Mouse (Mus musculus) midbrain, embryonic 16.5 days (tissue): ENCODE data around the gene Zranb3. TPM values are rescaled to one million over a fixed set of nuclear protein-coding genes. Genes with fewer than 3 reads are reported as not detected.
"Not testable (repeated sequence)": the region's sequence is repeated elsewhere in the genome, so short reads cannot be mapped to it uniquely, and the experiment has no call there.

Source experiments
- ATAC-seq: fragments of 200-750 bp; cut with Nextera tagmentation; 2 replicates; pipeline ENCODE4 v1.8.0; 2017; ENCODE audit warnings: moderate TSS enrichment
- H3K27ac ChIP-seq: fragments of 300-500 bp; sonication (generic); 2 replicates; pipeline ENCODE4 v1.5.1; 2014; ENCODE audit warnings: mild to moderate bottlenecking, low read length, mixed read lengths
- H3K27me3 ChIP-seq: fragments of 300-500 bp; sonication (generic); 2 replicates; pipeline ENCODE4 v1.6.1; 2014; ENCODE audit warnings: low read depth, low read length, mixed read lengths; ENCODE audit not compliant: control insufficient read depth, insufficient read depth
- H3K36me3 ChIP-seq: fragments of 300-500 bp; sonication (generic); 2 replicates; pipeline ENCODE4 v1.6.1; 2014; ENCODE audit warnings: mild to moderate bottlenecking, low read length, moderate library complexity, mixed read lengths; ENCODE audit not compliant: control insufficient read depth, insufficient read depth
- H3K4me1 ChIP-seq: fragments of 300-500 bp; sonication (generic); 2 replicates; pipeline ENCODE4 v1.6.1; 2014; ENCODE audit warnings: mild to moderate bottlenecking, low read length, mixed read lengths; ENCODE audit not compliant: control insufficient read depth, insufficient read depth
- H3K4me2 ChIP-seq: fragments of 300-500 bp; sonication (generic); 2 replicates; pipeline ENCODE4 v1.6.1; 2014; ENCODE audit warnings: mild to moderate bottlenecking, low read length, mixed read lengths
- H3K4me3 ChIP-seq: fragments of 300-500 bp; sonication (generic); 2 replicates; pipeline ENCODE4 v1.5.1; 2014; ENCODE audit warnings: low read depth, mild to moderate bottlenecking, low read length, moderate library complexity, mixed read lengths
- H3K9ac ChIP-seq: fragments of 300-500 bp; sonication (generic); 2 replicates; pipeline ENCODE4 v1.6.1; 2014; ENCODE audit warnings: low read depth, low read length, mixed read lengths
- H3K9me3 ChIP-seq: fragments of 300-500 bp; sonication (generic); replicated peaks from 2 replicates; pipeline ENCODE4 v1.6.1; 2014; ENCODE audit warnings: mild to moderate bottlenecking, low read length, mixed read lengths; ENCODE audit not compliant: control insufficient read depth, poor library complexity, severe bottlenecking
- WGBS: fragments of 180-500 bp; shearing (Covaris S2); extraction: QIAGEN DNeasy Blood & Tissue Kit; methylation state at CpG from one replicate; pipeline ENCODE4 v1.1.7; 2014; 5-methylcytosine and 5-hydroxymethylcytosine counted together
- polyA plus RNA-seq: library from polyadenylated mRNA; unstranded; fragments of >200 nt; fragmentation: Nextera tagmentation; extraction: Ambion mirVana; gene quantifications from 2 replicates; pipeline ENCODE4 v1.2.1, GENCODE M21; 2015

The Zranb3 gene
- polyA plus RNA-seq, 1 experiment from 2014 or later: 3.4 TPM

DNA sequence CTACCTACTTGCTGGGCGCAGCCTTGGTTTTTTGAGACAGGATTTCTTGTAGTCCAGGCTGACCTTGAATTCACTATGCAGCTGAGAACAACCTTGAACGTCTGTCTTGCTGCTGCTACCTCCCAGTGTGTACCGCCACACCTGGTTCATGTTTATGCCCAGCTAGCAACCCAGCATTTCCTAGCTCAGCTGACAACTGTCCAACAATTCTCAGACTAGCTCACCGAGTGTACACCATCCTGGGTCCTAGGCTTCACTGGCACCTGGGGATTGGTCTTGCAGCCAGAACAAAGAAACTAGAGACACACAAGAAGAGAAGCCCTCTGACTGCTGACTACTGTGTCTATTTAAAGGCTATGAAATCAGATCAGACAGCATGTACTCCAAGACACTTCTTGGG is 132.0 kb downstream of the Zranb3 start:
- ATAC-seq: no peak
- H3K4me1 ChIP-seq: no peaks in the 10 kb centered on the region
- H3K36me3 ChIP-seq: no peaks in the 10 kb centered on the region
- H3K27me3 ChIP-seq: no peaks in the 10 kb centered on the region
- no peak overlapping the region for H3K4me2 ChIP-seq
- 92% methylated on average over 4 of the region's 4 CpGs for WGBS
- no peaks in the 10 kb centered on the region for H3K9me3 ChIP-seq
- H3K27ac ChIP-seq: no peak overlapping the region
- H3K4me3 ChIP-seq: no peak overlapping the region
- H3K9ac ChIP-seq: no peak overlapping the region

DNA sequence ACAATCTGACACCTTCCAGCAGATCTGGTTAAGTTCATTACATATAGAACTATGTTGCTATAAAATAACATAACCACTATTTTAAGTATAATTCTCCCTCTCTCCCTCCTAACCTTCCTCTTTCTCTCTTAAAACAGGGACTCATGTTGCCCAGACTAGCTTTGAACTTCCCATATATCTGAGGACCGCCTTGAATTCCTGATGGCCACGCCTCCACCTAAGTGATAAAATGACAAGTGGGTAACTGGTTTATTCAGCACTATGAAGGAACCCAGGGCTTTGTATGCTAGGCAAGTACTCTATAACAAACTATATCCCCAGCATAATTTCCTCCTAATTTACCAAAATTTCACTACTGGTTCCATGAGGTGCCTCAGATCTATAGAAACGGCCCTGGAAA is 139.5 kb downstream of the Zranb3 start:
- Histone ChIP-seq H3K9ac (no peak overlapping the region), H3K4me3 (no peak overlapping the region), H3K27ac (no peak overlapping the region), H3K36me3 (no peaks in the 10 kb centered on the region), H3K4me1 (peaks cover 15% of the 10 kb centered on the region), H3K27me3 (no peaks in the 10 kb centered on the region), H3K9me3 (no peaks in the 10 kb centered on the region), H3K4me2 (no peak overlapping the region)
- ATAC-seq: no peak
- WGBS: 92% methylated on average over 3 of the region's 3 CpGs

DNA sequence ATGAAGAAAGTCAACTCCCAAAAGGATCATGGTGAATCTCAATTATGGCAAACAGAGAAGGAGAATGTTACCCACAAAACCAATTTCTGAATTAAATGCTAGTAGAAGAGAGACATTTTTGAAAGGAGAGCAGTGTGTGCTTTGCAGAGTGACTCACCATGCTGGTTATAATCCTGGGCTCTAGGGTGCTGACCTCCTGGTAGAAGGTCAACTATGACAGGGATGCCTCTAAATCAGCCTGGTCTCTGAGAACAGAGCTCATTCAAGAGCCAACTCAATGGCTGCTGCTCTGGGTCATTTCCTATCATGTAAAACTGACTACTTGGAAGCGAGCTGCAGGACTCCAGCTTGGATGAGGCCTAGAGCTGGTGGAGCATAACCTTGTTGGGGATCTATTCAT is 141.7 kb downstream of the Zranb3 start:
- H3K9me3 ChIP-seq: no peaks in the 10 kb centered on the region
- no peak for ATAC-seq

DNA sequence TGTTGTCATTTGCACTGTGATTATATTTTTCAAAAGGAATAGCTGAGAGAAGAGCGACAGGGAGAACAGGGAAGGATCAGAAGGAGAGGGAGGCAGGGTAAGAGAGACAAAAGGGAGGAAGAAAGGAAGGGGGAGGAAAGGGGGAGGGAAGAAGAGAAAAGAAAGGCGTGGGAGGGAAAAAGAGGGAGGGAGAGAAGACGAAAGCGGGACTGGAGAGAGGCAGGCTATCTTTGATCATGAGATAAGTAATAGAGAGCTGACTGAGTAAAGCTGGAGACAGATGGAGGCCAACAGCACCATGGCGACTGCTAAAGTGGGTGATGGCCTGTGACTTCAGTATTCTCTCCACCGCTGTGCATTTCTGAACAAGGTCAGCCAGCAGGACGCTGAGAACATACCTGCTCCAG is 143.5 kb downstream of the Zranb3 start:
- Histone ChIP-seq H3K4me3 (no peak overlapping the region), H3K9me3 (no peaks in the 10 kb centered on the region), H3K4me1 (peaks cover 15% of the 10 kb centered on the region), H3K27ac (peak overlapping the region; percentile 73), H3K4me2 (peak overlapping the region; percentile 36), H3K36me3 (no peaks in the 10 kb centered on the region), H3K27me3 (no peaks in the 10 kb centered on the region), H3K9ac (peak overlapping the region; percentile 33; the same call in 1 of the 2 replicates)
- 6% methylated on average over 7 of the region's 7 CpGs for WGBS
- ATAC-seq: peak; percentile 75

More for the DNA sequence above, 141.7 kb downstream of the Zranb3 start:
- H3K27me3 ChIP-seq: no peaks in the 10 kb centered on the region
- H3K9ac ChIP-seq: no peak overlapping the region
- peaks cover 15% of the 10 kb centered on the region for H3K4me1 ChIP-seq
- H3K4me2 ChIP-seq: no peak overlapping the region
- H3K36me3 ChIP-seq: no peaks in the 10 kb centered on the region
- WGBS: 95% methylated on average over 1 of the region's 1 CpGs
- H3K27ac ChIP-seq: no peak overlapping the region
- H3K4me3 ChIP-seq: no peak overlapping the region

DNA sequence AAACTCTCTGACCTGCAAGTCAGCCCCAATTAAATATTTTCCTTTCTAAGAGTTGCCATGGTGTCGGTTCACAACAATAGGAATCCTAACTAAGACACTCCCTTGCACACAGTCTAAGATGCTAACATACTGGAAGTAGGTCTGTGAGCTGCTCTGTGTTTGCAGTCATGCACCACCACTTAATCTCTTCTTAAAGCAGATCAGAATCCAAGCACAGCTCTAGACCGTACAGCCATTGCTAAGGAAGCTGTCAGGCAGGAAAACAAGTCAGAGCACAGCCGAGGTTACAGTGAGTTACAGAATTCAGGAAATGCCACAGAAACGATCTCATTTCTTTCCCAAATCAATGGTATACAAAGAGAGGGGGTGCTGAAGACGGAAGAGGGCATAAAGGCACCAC is 144.0 kb downstream of the Zranb3 start:
- Histone ChIP-seq H3K9ac (peak overlapping the region; percentile 33; the same call in 1 of the 2 replicates), H3K27ac (peak overlapping the region; percentile 73), H3K4me1 (peaks cover 15% of the 10 kb centered on the region), H3K4me3 (no peak overlapping the region), H3K9me3 (no peaks in the 10 kb centered on the region), H3K27me3 (no peaks in the 10 kb centered on the region), H3K4me2 (peak overlapping the region; percentile 36), H3K36me3 (no peaks in the 10 kb centered on the region)
- WGBS: 14% methylated on average over 5 of the region's 5 CpGs
- ATAC-seq: peak; percentile 83

DNA sequence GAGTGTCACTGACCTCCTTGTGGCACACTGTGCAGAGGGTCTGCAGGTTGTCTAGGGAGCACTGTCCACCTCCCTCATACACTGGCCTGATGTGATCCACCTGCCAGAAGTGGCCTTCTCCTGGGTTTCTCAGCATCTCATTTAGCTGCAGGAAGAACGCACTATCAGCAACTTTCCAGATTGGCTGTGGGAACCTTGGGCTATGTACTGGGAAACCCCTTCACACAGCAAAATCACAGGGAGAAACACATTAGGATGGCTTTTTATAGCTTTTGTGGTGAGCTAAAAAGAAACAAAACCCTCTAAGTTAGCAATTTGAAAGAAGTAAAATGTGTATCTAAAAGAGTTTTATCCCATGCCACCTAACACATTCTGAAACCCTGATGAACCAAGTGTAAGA is 146.3 kb downstream of the Zranb3 start:
- no peak for ATAC-seq
- no peak overlapping the region for H3K27ac ChIP-seq
- no peak overlapping the region for H3K9ac ChIP-seq
- H3K9me3 ChIP-seq: no peaks in the 10 kb centered on the region
- H3K36me3 ChIP-seq: no peaks in the 10 kb centered on the region
- no peaks in the 10 kb centered on the region for H3K27me3 ChIP-seq
- WGBS: 84% methylated on average over 1 of the region's 1 CpGs
- peaks cover 15% of the 10 kb centered on the region for H3K4me1 ChIP-seq
- H3K4me2 ChIP-seq: no peak overlapping the region
- H3K4me3 ChIP-seq: no peak overlapping the region

DNA sequence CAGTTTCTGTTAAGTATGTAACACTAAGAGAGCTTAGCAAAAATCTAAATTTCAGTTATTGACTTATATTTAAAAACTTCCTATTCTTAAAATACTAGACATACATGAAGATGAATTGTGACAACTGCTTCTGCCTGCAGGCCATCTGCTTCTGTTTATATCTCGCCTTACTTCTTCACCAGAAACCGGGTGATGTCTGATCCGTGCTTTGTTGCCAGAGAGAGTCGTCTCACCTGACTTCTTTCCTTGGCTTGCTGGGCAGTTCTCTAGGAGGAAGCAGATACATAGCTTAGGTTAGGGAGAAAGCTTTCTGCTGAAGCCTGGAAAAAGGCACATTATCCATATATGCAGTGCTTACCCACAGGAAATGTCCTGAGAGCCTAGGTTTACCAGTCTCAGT is 148.0 kb downstream of the Zranb3 start:
- no peaks in the 10 kb centered on the region for H3K9me3 ChIP-seq
- no peak for ATAC-seq
- no peaks in the 10 kb centered on the region for H3K36me3 ChIP-seq
- no peak overlapping the region for H3K4me2 ChIP-seq
- no peak overlapping the region for H3K4me3 ChIP-seq
- H3K4me1 ChIP-seq: peaks cover 11% of the 10 kb centered on the region
- no peaks in the 10 kb centered on the region for H3K27me3 ChIP-seq
- H3K27ac ChIP-seq: no peak overlapping the region
- H3K9ac ChIP-seq: no peak overlapping the region
- WGBS: 85% methylated on average over 4 of the region's 4 CpGs

DNA sequence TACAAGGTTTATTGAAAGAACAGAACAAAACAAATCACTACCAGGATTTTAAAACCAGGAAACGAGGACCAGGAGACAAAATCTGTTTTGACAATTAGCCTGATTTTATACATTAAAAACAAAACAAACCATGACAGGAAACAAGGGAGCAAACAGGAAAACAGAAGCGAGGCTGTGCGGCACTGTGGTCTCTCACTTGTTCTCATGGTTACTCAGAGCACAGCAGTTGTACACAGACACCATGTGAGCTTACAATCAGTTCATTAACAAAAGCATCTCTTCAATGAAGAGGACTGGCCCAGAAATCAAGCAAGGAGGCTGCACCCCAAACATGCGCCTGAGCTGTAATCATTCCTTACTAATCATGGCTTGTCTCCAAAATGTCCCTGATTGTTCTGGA is 148.6 kb downstream of the Zranb3 start:
- WGBS: 89% methylated on average over 4 of the region's 4 CpGs
- not testable (repeated sequence) for H3K36me3 ChIP-seq, ATAC-seq

DNA sequence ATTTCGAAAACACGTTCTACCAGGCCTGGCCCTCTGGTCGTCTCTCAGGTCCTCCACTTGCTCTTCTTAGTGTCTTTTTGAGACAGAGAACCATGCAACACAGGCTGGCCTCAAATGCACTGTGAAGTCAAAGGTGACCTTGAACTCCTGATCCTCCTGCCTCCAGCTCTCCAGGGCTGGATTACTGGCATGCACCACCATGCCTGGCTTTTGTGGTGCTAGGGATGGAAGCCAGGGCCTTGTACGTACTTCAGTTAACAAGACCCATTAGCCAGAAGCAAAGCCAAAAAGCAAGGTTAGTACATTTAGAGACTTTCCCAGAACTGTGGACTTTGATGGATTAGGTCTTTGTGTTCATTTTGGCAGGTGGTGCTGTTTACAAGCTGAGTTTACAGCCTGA is 150.6 kb downstream of the Zranb3 start:
- Histone ChIP-seq H3K4me2 (no peak overlapping the region), H3K27me3 (no peaks in the 10 kb centered on the region), H3K36me3 (no peaks in the 10 kb centered on the region), H3K4me3 (no peak overlapping the region), H3K9me3 (no peaks in the 10 kb centered on the region; the same call in 1 of the 2 replicates), H3K27ac (no peak overlapping the region), H3K4me1 (no peaks in the 10 kb centered on the region), H3K9ac (no peak overlapping the region)
- WGBS: 90% methylated on average over 4 of the region's 4 CpGs
- ATAC-seq: no peak

More for the DNA sequence above, 148.6 kb downstream of the Zranb3 start:
- H3K9ac ChIP-seq, H3K27ac ChIP-seq, H3K4me3 ChIP-seq, H3K4me1 ChIP-seq, H3K27me3 ChIP-seq, H3K9me3 ChIP-seq, H3K4me2 ChIP-seq: not testable (repeated sequence)
